Mouse (Mus musculus): ENCODE results near the gene Spin1. TPM values are rescaled to one million over a fixed set of nuclear protein-coding genes. Genes with fewer than 3 reads are reported as not detected.
"Not testable (repeated sequence)": the region's sequence is repeated elsewhere in the genome, so short reads cannot be mapped to it uniquely, and the experiment has no call there.

Gene Spin1
- 120 and 132 TPM in 2 replicates for polyA plus RNA-seq (2015; fragmentation: Nextera tagmentation; extraction: Ambion mirVana)

DNA sequence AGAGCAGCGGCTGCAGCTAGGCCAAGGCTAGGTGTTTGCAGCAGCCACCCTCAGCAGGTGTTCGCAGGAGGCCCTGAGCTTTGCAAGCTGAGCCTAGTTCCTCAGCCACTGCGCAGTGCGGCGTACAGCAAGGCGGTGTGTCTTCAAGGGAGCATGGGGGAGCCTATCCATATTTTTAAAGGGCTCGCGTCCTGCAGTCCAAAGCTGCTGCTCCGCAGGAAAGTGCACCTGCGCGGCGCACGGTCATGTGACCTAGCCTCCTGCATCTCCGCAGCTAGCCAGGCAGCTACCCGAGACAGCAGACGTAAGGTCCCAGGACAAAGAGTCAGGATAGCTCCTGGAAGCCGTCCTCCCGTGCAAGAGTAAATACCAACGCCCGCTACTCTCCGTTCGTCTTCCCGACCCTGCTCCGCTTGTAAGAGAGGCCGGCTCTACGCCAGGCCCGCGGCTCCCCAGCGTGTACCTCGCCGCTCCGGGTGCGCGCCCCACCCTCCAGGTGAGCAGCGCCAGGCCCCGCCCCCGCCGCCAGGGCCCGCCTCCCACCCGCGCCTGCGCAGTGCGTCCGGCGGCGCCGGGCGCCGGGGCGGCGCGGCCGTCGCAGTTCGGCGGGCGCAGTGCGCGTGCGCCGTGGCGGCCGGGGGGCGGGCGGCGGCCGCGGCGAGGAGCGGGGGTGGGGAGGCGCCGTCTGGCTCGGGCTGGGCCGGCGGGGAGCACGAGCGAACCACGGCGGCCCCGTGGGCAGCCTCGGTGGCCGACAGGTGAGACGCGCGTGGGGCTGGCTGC is at the start of gene Spin1:
Gene Spin1 (plus strand): TSS at position 648 of the 783 bp plus-strand sequence.
- peak within 1 kb of the TSS; percentile 95 for H3K9ac ChIP-seq

DNA sequence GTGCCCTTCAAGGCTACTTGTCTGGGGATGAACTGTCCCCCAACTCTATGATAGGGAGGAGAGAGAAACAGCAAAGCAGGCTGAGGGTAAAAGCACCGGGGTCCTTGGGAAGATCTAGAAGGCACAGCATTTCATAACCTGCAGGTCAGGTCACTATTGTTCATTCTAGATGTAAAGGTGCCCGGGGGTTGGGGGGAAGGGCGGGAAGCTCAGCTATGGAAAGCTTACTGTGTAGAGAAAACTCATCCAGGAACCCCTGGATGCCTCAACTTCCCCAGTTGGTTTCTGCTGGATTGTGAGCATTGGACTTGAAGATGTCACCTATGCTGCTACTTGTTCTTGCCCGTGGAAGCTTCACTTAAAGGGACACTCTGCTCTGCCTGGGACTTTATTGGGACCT is 49.7 kb upstream of the Spin1 start:
- no peak overlapping the region for H3K4me3 ChIP-seq
- no peaks in the 10 kb centered on the region for H3K27me3 ChIP-seq
- 86% methylated on average over 4 of the region's 4 CpGs for WGBS
- no peaks in the 10 kb centered on the region for H3K36me3 ChIP-seq (ENCODE audit: poor library complexity, severe bottlenecking)
- no peak for ATAC-seq
- no peak overlapping the region for H3K27ac ChIP-seq
- H3K9me3 ChIP-seq (replicated peaks) = no peaks in the 10 kb centered on the region
- no peak overlapping the region for H3K4me2 ChIP-seq
- H3K9ac ChIP-seq = no peak overlapping the region
- no peaks in the 10 kb centered on the region for H3K4me1 ChIP-seq

More for the DNA sequence above, at the start of gene Spin1:
- peak within 1 kb of the TSS; percentile 77 for H3K4me3 ChIP-seq
- WGBS = under 1% methylated on average over 40 of the region's 85 CpGs
- no peaks in the 10 kb centered on the region for H3K27me3 ChIP-seq
- peak; percentile 82 for ATAC-seq
- H3K4me1 ChIP-seq = peaks cover 25% of the 10 kb centered on the region
- peak within 1 kb of the TSS; percentile 92 for H3K27ac ChIP-seq
- H3K9me3 ChIP-seq (replicated peaks) = no peaks in the 10 kb centered on the region; the same call in 1 of the 2 replicates
- H3K4me2 ChIP-seq = peak within 1 kb of the TSS; percentile 87
- peaks cover 16% of the 10 kb centered on the region for H3K36me3 ChIP-seq (ENCODE audit: poor library complexity, severe bottlenecking)

DNA sequence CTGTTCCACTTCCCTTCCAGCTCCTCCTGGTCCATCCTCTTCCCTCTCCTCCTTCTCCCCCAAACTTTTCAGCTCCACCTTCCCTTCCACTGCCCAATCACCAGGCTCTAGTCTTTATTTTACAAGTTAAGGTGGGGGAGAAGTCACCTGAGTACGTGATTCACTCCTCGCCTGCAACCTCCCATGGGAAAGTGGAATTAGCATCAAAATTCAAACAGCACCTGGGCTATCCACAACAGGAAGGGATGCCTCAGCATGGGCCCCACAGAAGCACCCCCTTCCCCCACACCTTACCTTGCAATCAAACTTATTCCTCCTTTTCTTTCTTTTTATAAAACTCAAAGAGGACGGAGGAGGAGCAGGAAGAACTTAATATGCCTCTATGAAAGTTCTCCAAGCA is 48.3 kb upstream of the Spin1 start:
- no peak for ATAC-seq
- H3K9ac ChIP-seq = no peak overlapping the region
- H3K27me3 ChIP-seq = no peaks in the 10 kb centered on the region
- no peaks in the 10 kb centered on the region for H3K9me3 ChIP-seq (replicated peaks)
- 71% methylated on average over 3 of the region's 3 CpGs for WGBS
- H3K4me2 ChIP-seq = no peak overlapping the region
- H3K27ac ChIP-seq = no peak overlapping the region
- H3K4me3 ChIP-seq = no peak overlapping the region
- no peaks in the 10 kb centered on the region for H3K36me3 ChIP-seq (ENCODE audit: poor library complexity, severe bottlenecking)
- H3K4me1 ChIP-seq = no peaks in the 10 kb centered on the region

- H3K4me2 ChIP-seq = no peak overlapping the region
- H3K36me3 ChIP-seq (ENCODE audit: poor library complexity, severe bottlenecking) = no peaks in the 10 kb centered on the region
- H3K27ac ChIP-seq = no peak overlapping the region
- no peak overlapping the region for H3K4me3 ChIP-seq
- no peak overlapping the region for H3K9ac ChIP-seq
- H3K9me3 ChIP-seq (replicated peaks) = no peaks in the 10 kb centered on the region
- no peak for ATAC-seq
- WGBS = 88% methylated on average over 6 of the region's 6 CpGs
- H3K27me3 ChIP-seq = no peaks in the 10 kb centered on the region
- no peaks in the 10 kb centered on the region for H3K4me1 ChIP-seq
Measured at GRCm38 (mm10) chr13:51063024-51063423, 37.7 kb upstream of the Spin1 start.

DNA sequence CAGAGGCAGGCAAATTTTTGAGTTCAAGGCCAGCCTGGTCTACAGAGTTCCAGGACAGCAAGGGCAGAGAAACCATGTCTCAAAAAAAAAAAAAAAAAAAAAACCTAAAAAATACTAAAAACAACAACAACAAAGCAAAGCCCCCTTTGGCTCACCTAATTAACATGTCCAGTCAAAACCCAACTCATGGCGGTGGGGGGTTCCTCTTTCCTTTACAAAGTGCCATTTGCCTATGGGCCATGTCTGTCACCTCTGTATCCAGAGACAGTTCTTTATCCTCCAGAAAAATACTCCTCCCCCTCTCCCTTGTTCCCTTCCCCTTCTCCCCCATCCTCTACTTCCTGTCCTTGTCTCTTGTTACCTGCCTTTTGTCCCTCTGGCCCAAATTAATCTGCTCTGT is 37.0 kb upstream of the Spin1 start:
- H3K4me2 ChIP-seq = no peak overlapping the region
- no peak overlapping the region for H3K4me3 ChIP-seq
- H3K9me3 ChIP-seq (replicated peaks) = no peaks in the 10 kb centered on the region
- no peaks in the 10 kb centered on the region for H3K4me1 ChIP-seq
- 86% methylated on average over 1 of the region's 1 CpGs for WGBS
- H3K36me3 ChIP-seq (ENCODE audit: poor library complexity, severe bottlenecking) = no peaks in the 10 kb centered on the region
- H3K27ac ChIP-seq = no peak overlapping the region
- ATAC-seq = no peak
- H3K9ac ChIP-seq = no peak overlapping the region
- H3K27me3 ChIP-seq = no peaks in the 10 kb centered on the region

GRCm38 (mm10) chr13:51064429-51064828 is 36.3 kb upstream of the Spin1 start:
- ATAC-seq = no peak

DNA sequence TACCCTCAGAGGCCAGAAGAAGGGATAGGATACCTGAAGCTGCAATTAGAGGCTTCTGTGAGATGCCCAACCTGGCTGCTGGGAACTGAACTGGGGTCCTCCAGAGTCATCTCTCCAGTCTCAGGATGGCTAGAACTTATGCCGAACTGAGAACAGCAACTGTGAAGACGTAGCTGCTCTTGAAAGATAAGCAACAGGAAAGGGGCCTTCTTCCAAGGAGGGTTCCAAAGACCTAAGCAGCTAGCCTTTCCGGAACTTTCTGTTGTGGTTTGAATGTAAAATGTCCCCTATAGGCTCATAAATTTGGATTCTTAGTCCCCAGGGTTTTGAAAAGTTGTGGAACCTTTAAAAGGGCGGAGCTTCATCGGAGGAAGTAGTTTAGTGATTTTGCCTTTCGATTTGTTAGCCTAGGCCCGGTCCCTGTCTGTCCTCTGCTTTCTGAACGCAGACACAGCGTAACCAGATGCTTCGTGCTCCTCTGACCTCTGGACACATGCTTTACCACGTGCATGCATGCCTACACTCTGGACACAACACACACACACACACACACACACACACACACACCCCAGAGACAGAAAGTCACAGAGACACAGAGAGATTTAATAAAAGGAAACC is 29.5 kb upstream of the Spin1 start:
- WGBS = 90% methylated on average over 11 of the region's 11 CpGs
- H3K9ac ChIP-seq = no peak overlapping the region
- ATAC-seq = no peak
- H3K27me3 ChIP-seq = no peaks in the 10 kb centered on the region
- H3K4me3 ChIP-seq = no peak overlapping the region
- H3K4me2 ChIP-seq = no peak overlapping the region
- no peaks in the 10 kb centered on the region for H3K9me3 ChIP-seq (replicated peaks)
- H3K4me1 ChIP-seq = no peaks in the 10 kb centered on the region
- H3K27ac ChIP-seq = no peak overlapping the region
- no peaks in the 10 kb centered on the region for H3K36me3 ChIP-seq (ENCODE audit: poor library complexity, severe bottlenecking)

More at GRCm38 (mm10) chr13:51064429-51064828, 36.3 kb upstream of the Spin1 start:
- Histone ChIP-seq H3K27me3 (no peaks in the 10 kb centered on the region), H3K4me3 (no peak overlapping the region), H3K36me3 (ENCODE audit: poor library complexity, severe bottlenecking) (no peaks in the 10 kb centered on the region), H3K4me1 (no peaks in the 10 kb centered on the region), H3K9me3 (replicated peaks) (no peaks in the 10 kb centered on the region), H3K27ac (no peak overlapping the region), H3K4me2 (no peak overlapping the region), H3K9ac (no peak overlapping the region)
- 65% methylated on average over 3 of the region's 3 CpGs for WGBS

DNA sequence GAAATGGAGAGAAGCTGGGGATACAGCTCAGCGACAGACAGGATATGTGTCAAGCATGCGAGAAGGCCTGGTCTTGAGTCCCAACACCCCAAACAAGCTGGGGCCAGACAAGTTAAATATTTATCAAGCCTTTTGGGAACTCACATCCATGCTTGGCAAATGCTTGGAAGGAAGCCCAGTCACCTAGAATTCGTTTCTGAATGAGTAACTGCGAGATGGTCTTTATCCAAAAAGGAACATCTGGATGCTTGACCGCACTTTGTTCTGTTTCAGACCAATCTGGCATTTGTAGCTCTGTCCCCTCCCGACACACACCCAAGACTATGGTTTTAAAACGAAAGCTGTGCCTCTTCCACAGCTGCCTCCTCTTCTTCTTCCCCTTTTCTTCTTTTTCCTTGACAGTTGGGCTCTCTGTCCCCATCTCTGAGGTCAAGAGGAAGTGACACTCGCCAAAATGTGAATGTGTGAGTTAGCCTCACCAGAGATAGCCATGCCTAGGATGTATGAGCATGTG is 28.9 kb upstream of the Spin1 start:
- H3K4me3 ChIP-seq = no peak overlapping the region
- no peak overlapping the region for H3K9ac ChIP-seq
- H3K4me1 ChIP-seq = no peaks in the 10 kb centered on the region
- no peak for ATAC-seq
- H3K9me3 ChIP-seq (replicated peaks) = no peaks in the 10 kb centered on the region
- H3K27ac ChIP-seq = no peak overlapping the region
- 81% methylated on average over 8 of the region's 8 CpGs for WGBS
- no peak overlapping the region for H3K4me2 ChIP-seq
- H3K27me3 ChIP-seq = no peaks in the 10 kb centered on the region
- no peaks in the 10 kb centered on the region for H3K36me3 ChIP-seq (ENCODE audit: poor library complexity, severe bottlenecking)

DNA sequence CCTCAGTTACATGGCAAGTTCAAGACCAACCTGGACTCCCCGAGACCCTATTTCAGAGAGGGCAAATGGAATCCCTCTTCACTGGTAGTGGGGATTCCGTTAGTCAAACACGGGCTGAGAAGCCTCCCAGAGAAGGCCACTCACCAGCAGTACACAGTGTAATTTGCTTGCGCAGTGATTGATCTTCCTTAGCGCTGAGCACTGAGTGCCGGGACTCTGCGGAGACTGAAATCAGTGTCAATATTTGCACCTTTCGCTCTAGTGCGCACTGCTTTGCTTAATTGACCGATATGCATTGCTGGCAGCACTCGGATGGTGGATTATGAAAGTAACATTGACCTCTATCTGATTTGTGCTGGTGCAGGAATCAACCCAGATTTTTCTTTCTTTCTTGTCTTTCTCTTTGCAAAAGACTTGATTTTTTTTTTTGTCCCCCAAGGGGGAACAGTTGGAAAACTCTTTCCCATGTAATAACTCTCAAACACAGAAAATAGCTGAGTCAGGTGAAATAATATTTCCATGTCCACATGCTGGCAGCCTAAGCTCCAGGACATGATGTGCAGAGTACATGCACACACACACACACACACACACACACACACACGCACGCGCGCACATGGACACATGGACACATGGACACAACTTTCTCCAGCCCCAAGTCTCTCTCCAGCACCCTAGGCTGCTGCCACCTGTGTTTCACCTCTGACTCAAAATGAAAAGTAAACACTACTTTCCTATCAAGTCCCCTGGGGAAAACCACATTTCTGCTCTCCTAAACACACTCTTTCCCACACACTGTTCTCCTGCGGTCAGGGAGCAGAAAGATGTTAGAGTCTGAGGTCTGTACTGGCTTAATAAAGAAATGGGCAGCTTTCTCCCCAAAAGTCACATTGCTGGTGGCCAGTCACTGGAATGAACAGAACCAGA is 27.5 kb upstream of the Spin1 start:
- H3K9ac ChIP-seq = no peak overlapping the region
- no peak for ATAC-seq
- H3K4me2 ChIP-seq = no peak overlapping the region
- WGBS = 92% methylated on average over 16 of the region's 16 CpGs
- no peak overlapping the region for H3K4me3 ChIP-seq
- no peak overlapping the region for H3K27ac ChIP-seq
- H3K36me3 ChIP-seq (ENCODE audit: poor library complexity, severe bottlenecking) = no peaks in the 10 kb centered on the region
- H3K9me3 ChIP-seq (replicated peaks) = no peaks in the 10 kb centered on the region
- no peaks in the 10 kb centered on the region for H3K4me1 ChIP-seq
- H3K27me3 ChIP-seq = no peaks in the 10 kb centered on the region

DNA sequence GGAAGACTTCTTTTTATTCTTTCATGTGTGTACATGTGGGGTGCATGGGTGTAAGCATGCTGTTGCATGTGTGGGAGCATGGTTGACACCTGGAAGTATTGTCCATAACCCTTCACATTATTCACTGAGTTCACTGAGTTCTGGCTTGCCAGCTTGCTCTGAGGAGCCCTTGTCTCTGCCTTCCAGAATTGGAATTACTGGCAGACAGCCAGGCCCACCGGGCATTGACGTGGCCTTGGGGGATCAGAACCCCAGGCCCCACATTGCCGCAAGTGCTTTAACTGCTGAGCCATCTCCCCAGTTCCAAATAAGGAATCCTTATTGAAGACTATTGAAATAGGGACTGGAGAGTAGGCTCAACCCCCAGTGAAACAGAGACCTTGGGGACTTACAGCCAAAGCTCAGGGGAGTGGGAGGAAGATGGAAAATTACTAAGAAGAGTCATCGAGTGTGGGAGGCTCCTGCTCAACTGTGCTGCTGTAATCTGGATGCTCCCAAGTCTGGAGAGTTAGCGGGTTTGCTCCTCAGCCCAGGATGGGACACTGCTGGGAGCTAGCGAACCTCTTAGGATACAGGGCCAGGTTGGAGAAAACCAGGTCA is 26.5 kb upstream of the Spin1 start:
- Histone ChIP-seq H3K9me3 (replicated peaks) (no peaks in the 10 kb centered on the region), H3K27ac (no peak overlapping the region), H3K4me1 (no peaks in the 10 kb centered on the region), H3K9ac (no peak overlapping the region), H3K36me3 (ENCODE audit: poor library complexity, severe bottlenecking) (no peaks in the 10 kb centered on the region), H3K27me3 (no peaks in the 10 kb centered on the region), H3K4me3 (no peak overlapping the region), H3K4me2 (no peak overlapping the region)
- WGBS = 72% methylated on average over 6 of the region's 6 CpGs
- ATAC-seq = no peak

DNA sequence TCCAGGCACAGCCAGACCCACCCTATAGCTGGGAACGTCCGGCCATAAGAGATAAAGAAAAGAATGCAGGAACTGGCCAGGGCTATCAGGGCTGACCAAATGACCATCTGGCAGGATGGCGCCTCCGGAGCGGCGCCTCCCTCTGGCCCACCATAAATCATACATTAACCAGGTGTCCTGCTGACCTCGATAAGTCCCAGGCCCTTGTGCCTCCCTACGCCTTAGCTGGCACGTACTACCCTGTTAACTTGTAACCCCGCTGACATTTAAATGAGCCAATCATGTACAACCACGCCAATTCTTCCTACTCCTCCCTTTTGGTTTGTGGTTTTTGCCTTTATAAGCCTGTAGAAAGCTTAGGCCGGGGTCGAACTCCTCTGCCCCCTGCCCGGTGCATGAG is 24.5 kb upstream of the Spin1 start:
- not testable (repeated sequence) for H3K4me2 ChIP-seq; H3K4me1 ChIP-seq; H3K9ac ChIP-seq; H3K4me3 ChIP-seq; H3K27ac ChIP-seq; ATAC-seq; H3K9me3 ChIP-seq (replicated peaks); H3K27me3 ChIP-seq; H3K36me3 ChIP-seq (ENCODE audit: poor library complexity, severe bottlenecking)
- 95% methylated on average over 14 of the region's 14 CpGs for WGBS

Data from forebrain, embryonic 13.5 days (tissue).